Mouse (Mus musculus) cortical plate, adult 2 months (tissue): ENCODE measurements around the gene Rab2b.
"Not testable (repeated sequence)": the region's sequence is repeated elsewhere in the genome, so short reads cannot be mapped to it uniquely, and the experiment has no call there.

Experiments
- CTCF ChIP-seq: fragments of 200-500 bp; IDR thresholded peaks from 2 replicates; pipeline ENCODE4 v1.5.1; 2011; ENCODE audit warnings: mild to moderate bottlenecking, control low read depth, low read length; ENCODE audit not compliant: insufficient read depth; ENCODE audit errors: extremely low read depth
- POLR2A ChIP-seq: fragments of 200-500 bp; IDR thresholded peaks from 2 replicates; pipeline ENCODE4 v1.6.1; 2011; ENCODE audit warnings: mild to moderate bottlenecking, low read length, control low read depth; ENCODE audit not compliant: insufficient read depth; ENCODE audit errors: extremely low read depth

DNA sequence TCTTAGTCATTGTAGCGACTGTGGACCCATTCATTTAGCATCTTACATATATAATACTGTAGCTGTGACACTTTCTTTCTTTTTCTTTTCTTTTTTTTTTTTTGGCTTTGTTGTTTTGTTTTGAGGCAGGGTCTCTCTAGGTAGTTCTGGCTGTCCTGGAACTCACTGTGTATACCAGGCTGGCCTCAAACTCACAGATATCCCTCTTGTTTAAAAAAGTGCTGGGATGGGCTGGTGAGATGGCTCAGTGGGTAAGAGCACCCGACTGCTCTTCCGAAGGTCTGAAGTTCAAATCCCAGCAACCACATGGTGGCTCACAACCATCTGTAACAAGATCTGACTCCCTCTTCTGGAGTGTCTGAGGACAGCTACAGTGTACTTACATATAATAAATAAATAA lies 24.2 kb upstream of the Rab2b start:
- not testable (repeated sequence) for TF ChIP-seq CTCF, POLR2A
